Mouse (Mus musculus): ENCODE measurements around the gene Creb3l4. TPM values are rescaled to one million over a fixed set of nuclear protein-coding genes. Genes with fewer than 3 reads are reported as not detected.

Gene Creb3l4
- total RNA-seq, 2 experiments from 2014 or later: not detected

- no peak for ATAC-seq (replicated peaks; ENCODE audit: low FRiP score, poor library complexity, severe bottlenecking)
Measured at GRCm38 (mm10) chr3:90245406-90245805, 2.1 kb upstream of the Creb3l4 start.

DNA sequence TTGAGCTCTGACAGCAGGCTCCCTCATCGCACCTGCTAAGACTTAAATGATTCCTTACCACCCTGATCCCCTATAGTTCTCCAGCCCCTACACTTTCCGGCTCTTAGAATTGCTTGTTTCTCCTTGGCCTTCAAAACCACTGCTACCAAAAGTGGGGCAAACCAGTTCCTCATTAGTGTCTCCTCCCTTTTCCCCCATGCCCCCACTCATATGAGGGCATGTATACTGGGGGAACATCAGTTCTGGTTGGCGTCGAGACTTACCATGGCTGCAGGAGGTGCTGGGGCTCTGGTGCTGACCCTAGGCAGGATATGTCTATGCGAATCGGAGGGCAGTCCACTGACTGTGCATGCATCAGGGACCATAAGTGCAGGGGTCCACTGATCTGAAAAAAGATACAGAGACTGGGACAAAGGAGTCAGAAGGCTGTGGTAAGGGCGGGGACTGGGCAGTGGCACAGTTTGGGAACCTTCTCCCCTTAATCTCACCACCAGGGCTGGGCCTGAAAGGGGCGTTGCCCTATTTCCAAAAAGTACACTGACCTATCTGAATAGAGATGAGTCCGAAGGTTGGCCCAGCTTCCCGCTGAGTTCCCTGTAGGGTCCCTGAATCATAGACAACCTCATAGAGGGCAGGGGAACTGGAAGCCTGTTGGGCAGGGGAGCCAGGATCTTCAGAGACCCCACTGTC is 1.5 kb downstream of the Creb3l4 start:
- ATAC-seq (replicated peaks; ENCODE audit: low FRiP score, poor library complexity, severe bottlenecking): no peak

- no peak for ATAC-seq (replicated peaks; ENCODE audit: low FRiP score, poor library complexity, severe bottlenecking)
Measured at GRCm38 (mm10) chr3:90241251-90241650, 2.1 kb downstream of the Creb3l4 start.

- ATAC-seq (replicated peaks; ENCODE audit: low FRiP score, poor library complexity, severe bottlenecking): peak; percentile 93
Measured at GRCm38 (mm10) chr3:90231507-90232333, 11.6 kb downstream of the Creb3l4 start, which contains the start of gene Jtb. Gene Jtb, plus strand, starts transcription at chr3:90231597.

GRCm38 (mm10) chr3:90231075-90231474 is 12.2 kb downstream of the Creb3l4 start:
- no peak for ATAC-seq (replicated peaks; ENCODE audit: low FRiP score, poor library complexity, severe bottlenecking)

- ATAC-seq (replicated peaks; ENCODE audit: low FRiP score, poor library complexity, severe bottlenecking): no peak
Measured at GRCm38 (mm10) chr3:90224331-90224730, 19.0 kb downstream of the Creb3l4 start.

DNA sequence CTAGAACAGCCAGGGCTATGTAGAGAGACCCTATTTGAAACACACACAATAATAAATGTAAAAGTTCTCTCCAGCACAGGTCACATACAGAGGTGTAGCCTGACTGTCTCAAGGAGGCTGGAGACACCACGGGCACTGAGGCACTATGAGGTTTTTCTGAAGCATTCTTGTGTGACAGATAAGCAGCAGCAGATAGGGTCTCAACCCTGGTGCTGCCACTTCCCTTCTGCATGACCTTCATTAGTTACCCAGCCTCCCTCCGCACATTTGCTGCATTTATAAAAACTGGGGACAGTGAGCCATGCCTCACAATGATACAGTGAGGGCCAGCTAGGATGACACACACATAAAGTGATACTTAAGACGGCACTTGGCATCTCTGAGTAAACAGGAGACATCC is 20.4 kb downstream of the Creb3l4 start:
- no peak for ATAC-seq (replicated peaks; ENCODE audit: low FRiP score, poor library complexity, severe bottlenecking)

DNA sequence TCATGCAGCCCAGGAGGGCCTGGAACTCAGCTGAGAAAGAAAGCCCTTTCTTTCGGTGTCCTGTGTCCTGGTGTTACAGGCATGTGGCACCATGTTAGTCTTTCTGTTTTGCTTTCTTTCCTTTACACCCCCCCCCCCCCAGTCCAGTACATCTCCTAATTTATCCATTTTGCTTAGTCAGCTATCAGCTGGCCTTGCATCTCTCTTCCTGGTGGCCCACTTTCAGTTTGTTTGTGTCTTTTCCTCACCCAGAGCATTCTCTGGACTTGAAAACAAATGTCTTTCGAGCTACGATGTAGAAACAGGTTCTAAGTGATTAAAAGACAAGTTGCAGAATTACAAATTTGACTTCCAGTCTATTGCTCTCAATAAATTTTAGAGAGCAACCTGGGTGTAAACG is 20.9 kb downstream of the Creb3l4 start:
- no peak for ATAC-seq (replicated peaks; ENCODE audit: low FRiP score, poor library complexity, severe bottlenecking)

- no peak for ATAC-seq (replicated peaks; ENCODE audit: low FRiP score, poor library complexity, severe bottlenecking)
Measured at GRCm38 (mm10) chr3:90221123-90221522, 22.2 kb downstream of the Creb3l4 start.

DNA sequence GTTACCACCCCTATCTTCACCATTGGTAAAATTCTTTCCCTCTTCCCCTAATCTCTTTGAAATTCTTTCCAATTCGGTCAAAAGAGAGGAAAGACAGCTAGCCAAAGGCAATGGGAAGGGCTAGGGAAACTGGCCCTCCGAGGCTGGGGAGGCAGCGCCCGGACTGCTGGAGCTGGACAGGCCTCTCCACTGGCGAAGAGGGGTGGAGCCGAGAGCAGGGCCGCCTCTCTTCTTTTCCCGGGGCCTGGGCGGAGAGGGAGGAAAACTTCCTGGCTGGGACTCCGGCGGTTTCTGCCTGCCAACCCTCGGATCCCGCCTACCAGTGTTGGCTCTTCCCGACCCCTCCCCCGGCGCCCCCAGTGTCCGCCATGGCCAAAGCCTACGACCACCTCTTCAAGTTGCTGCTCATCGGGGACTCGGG is 22.8 kb downstream of the Creb3l4 start:
- ATAC-seq (replicated peaks; ENCODE audit: low FRiP score, poor library complexity, severe bottlenecking): peak; percentile 66

- peak; percentile 74 for ATAC-seq (replicated peaks; ENCODE audit: low FRiP score, poor library complexity, severe bottlenecking)
Measured at GRCm38 (mm10) chr3:90220088-90220487, 23.2 kb downstream of the Creb3l4 start.

- no peak for ATAC-seq (replicated peaks; ENCODE audit: low FRiP score, poor library complexity, severe bottlenecking)
Measured at GRCm38 (mm10) chr3:90215825-90216380, 27.4 kb downstream of the Creb3l4 start.

DNA sequence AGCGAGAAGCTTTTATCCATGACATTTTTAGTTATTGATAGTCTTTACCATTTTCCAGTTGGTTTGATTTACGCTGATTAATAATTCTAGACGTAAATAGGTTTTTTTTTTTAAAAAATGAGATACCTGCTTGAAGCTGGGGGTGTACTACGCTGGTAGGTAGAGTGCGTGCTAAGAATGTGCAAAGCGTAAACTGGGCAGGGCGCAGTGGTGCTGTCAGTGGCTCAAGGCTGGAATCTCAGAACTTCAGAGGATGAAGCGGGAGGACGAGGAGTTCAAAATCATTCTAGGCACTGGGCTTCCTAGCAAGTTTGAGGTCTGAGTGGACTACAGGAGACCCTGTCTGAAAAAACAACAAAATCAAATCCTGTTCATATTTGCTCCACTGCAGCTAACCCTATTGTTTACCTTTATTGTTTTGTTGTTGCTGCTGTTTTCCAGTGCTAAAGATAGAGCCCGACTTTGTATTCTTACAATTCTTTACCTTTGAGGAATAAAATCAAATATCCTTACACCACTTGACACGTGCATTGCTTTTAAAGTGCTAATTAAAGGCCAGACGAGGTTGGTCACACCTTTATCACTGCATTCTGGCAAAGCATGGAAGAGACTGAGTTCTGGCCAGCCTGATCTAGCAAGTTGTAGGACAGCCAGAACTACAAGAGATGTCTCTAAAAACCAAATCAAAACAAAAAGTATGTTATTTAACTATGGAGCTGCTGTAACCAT is 29.2 kb downstream of the Creb3l4 start:
- ATAC-seq (replicated peaks; ENCODE audit: low FRiP score, poor library complexity, severe bottlenecking): no peak

- ATAC-seq (replicated peaks; ENCODE audit: low FRiP score, poor library complexity, severe bottlenecking): peak; percentile 98
Measured at GRCm38 (mm10) chr3:90213377-90213866, 29.9 kb downstream of the Creb3l4 start, which contains the start of the genes Rps27 and Rab13. Gene Rps27, minus strand, starts transcription at chr3:90213651. Gene Rab13, plus strand, starts transcription at chr3:90213695.

GRCm38 (mm10) chr3:90212723-90213122 is 30.6 kb downstream of the Creb3l4 start:
- no peak for ATAC-seq (replicated peaks; ENCODE audit: low FRiP score, poor library complexity, severe bottlenecking)

DNA sequence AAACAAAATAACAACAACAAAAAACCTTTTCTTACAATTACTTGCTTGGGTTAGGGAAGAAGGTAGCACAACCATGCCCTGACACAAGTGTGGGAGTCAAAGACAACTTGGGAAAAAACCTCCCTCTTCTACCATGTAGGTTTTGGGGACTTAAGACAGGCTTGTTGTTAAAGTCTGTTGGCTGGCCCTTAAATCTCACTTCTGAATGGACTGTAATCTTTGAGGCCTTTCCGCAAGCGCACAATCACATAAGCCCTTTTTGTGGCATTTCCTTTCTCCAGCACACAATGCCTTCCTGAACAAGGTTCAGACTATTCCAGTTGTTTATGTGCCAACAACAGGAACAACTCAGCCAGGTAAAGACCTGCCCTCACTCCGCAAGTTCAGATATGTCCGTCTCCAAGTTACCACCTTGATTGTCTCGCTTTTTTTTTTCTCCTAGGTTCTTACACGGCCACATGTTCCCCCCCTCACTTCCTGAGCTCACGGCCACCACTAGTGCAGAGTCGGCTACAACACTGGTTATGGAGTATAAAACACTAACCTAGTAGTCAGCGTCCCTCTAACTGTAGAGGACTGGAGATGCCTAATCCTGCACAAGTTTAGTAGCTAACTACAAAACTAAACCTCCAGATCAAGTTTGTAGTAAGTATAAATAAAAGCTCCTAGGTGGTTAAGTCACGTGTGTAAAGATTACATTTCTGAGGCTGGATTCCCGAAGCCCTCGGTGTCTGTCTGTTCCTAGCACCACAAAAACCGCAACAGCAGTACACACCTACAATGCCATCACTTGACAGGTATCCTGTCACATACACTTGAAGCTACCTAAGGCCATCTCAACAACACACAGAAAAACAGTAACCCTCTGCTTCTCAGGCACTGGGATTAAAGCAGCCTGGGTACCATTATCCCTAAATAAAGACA is 31.6 kb downstream of the Creb3l4 start:
- ATAC-seq (replicated peaks; ENCODE audit: low FRiP score, poor library complexity, severe bottlenecking): no peak

DNA sequence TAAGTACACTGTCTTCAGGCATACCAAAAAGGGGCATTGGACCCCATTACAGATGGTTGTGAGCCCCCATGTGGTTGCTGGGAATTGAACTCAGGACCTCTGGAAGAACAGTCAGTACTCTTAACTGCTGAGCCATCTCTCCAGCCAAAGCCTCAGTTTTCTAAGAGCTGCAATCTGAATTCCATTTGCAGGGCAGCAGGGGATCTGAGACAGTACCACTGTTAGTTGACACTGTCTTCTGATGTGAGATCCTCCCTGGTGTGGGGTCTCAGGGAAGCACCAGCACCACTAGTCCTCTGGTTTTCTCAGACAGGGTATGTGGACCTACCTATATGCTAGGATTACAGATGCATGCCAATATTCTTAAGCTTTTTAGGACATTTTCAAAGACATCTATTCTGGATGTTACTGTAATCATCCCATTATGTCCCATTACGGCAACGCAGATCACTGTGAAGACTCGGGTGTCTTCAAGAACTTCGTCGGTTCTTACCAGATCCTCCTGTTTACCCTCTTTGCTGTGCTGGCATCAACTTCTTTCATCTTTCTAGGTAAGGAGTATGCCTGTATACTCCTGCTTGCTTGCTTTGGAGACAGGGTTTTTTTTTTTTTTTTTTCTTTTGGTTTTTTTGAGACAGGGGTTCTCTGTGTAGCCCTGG is 33.3 kb downstream of the Creb3l4 start:
- ATAC-seq (replicated peaks; ENCODE audit: low FRiP score, poor library complexity, severe bottlenecking): no peak

- ATAC-seq (replicated peaks; ENCODE audit: low FRiP score, poor library complexity, severe bottlenecking): no peak
Measured at GRCm38 (mm10) chr3:90208662-90209061, 34.6 kb downstream of the Creb3l4 start.
